Mouse (Mus musculus) brain, embryonic 14.5 days (tissue): ENCODE data around the gene Zfp747.

ENCODE experiments used
- CTCF ChIP-seq: fragments of 200-500 bp; IDR thresholded peaks from 2 replicates; pipeline ENCODE4 v1.5.1; 2012; ENCODE audit warnings: inconsistent platforms, mild to moderate bottlenecking, moderate library complexity, borderline replicate concordance; ENCODE audit not compliant: insufficient read depth, insufficient read length; ENCODE audit errors: extremely low read depth
- POLR2A ChIP-seq: fragments of 200-500 bp; IDR thresholded peaks from 2 replicates; pipeline ENCODE4 v1.6.1; 2012; ENCODE audit warnings: mild to moderate bottlenecking, inconsistent platforms, borderline replicate concordance; ENCODE audit not compliant: poor library complexity, insufficient read depth, insufficient read length, severe bottlenecking; ENCODE audit errors: extremely low read depth

GRCm38 (mm10) chr7:127345512-127346325, 30.1 kb downstream of the Zfp747 start, which contains the start of gene Zfp768:
- TF ChIP-seq CTCF, result no peak
- TF ChIP-seq POLR2A, result peak; percentile 62; the same call in 1 of the 2 replicates
